In the genomic region with DNA sequence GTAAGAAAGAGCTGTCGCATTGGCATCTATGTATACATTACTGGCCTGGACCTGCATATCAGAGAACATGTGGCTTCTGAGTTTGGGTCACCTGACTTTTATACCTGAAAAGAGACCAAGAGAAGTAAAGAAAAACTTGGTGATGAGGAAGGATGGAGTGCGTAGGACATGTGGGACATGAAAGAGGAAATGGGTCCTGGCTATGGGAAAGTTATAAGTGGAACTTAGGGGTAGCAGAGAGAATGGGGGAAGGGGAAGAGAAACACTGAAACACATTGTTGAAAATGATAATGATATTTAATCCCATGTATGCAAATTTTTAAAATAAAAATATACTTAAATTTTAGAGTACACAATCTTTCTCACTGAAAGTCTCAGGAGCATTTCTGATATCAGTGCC, we compare ENCODE assay signal across 34 mouse cellular contexts.
"Had no signal": no experiment of that assay in that cellular context is flagged by ENCODE, and none has a peak within 500 bp of the region (broad histone marks: within the 10 kb centered on the region; RNA-seq: fewer than 3 reads in every experiment).

No protein-coding gene starts in this region.

- H3K9ac ChIP-seq: heart, embryonic 12.5 days; heart, embryonic 13.5 days; heart, embryonic 15.5 days; hindbrain, embryonic 12.5 days; hindbrain, embryonic 14.5 days; hindbrain, embryonic 15.5 days; intestine, embryonic 15.5 days; kidney, embryonic 15.5 days had no signal

- H3K4me3 ChIP-seq: heart, embryonic 10.5 days; heart, embryonic 12.5 days; heart, embryonic 13.5 days; heart, embryonic 15.5 days; hindbrain, embryonic 10.5 days; hindbrain, embryonic 12.5 days; hindbrain, embryonic 15.5 days; intestine, embryonic 15.5 days; kidney, embryonic 15.5 days; layer of hippocampus, adult 2 months had no signal

- H3K4me1 ChIP-seq: heart, embryonic 10.5 days; hindbrain, embryonic 12.5 days; hindbrain, embryonic 15.5 days; intestine, embryonic 15.5 days had no signal

- ATAC-seq: hindbrain, embryonic 16.5 days; hindbrain, postnatal 0 days; inflammation-experienced regulatory T-cells, adult 6 months; intestine, embryonic 15.5 days; intestine, embryonic 16.5 days; intestine, postnatal 0 days had no signal

- H3K9me3 ChIP-seq: heart, embryonic 10.5 days; heart, embryonic 12.5 days; heart, embryonic 13.5 days; heart, embryonic 15.5 days; hindbrain, embryonic 10.5 days; hindbrain, embryonic 12.5 days; hindbrain, embryonic 15.5 days; intestine, embryonic 15.5 days; kidney, embryonic 15.5 days had no signal

- DNase-seq: heart, postnatal 10 days; heart, postnatal 14 days; heart, postnatal 36 days; heart, postnatal 4 days; kidney, adult 11 months; kidney, adult 18-20 months; kidney, adult 2 months; kidney, adult 8-10 months; kidney, adult 9 months; kidney, postnatal 10 days; kidney, postnatal 14 days; kidney, postnatal 25 days; kidney, postnatal 36 days; kidney, postnatal 4 days; layer of hippocampus, adult 9-11 months; layer of hippocampus, postnatal 36 days had no signal

- H3K27me3 ChIP-seq: heart, embryonic 12.5 days; heart, embryonic 13.5 days; heart, embryonic 15.5 days; hindbrain, embryonic 12.5 days; hindbrain, embryonic 15.5 days; intestine, embryonic 15.5 days; kidney, embryonic 15.5 days had no signal

- H3K27ac ChIP-seq: heart, embryonic 10.5 days; heart, embryonic 13.5 days; heart, embryonic 15.5 days; hindbrain, embryonic 10.5 days; hindbrain, embryonic 12.5 days; hindbrain, embryonic 14.5 days; hindbrain, embryonic 15.5 days; hindbrain, postnatal 0 days; intestine, embryonic 15.5 days; kidney, embryonic 15.5 days; kidney, postnatal 0 days; layer of hippocampus, adult 2 months had no signal

- H3K36me3 ChIP-seq: heart, embryonic 10.5 days; heart, embryonic 12.5 days; heart, embryonic 13.5 days; heart, embryonic 15.5 days; hindbrain, embryonic 10.5 days; hindbrain, embryonic 12.5 days; hindbrain, embryonic 15.5 days; intestine, embryonic 15.5 days; kidney, embryonic 15.5 days had no signal

- H3K4me2 ChIP-seq: heart, embryonic 11.5 days; heart, embryonic 12.5 days; heart, embryonic 13.5 days; heart, embryonic 15.5 days; hindbrain, embryonic 12.5 days; hindbrain, embryonic 14.5 days; hindbrain, embryonic 15.5 days; intestine, embryonic 15.5 days; kidney, embryonic 15.5 days had no signal
